Mouse (Mus musculus) liver, adult 2 months (tissue): ENCODE measurements around the gene Pde4d. TPM values are rescaled to one million over a fixed set of nuclear protein-coding genes. Genes with fewer than 3 reads are reported as not detected.

Experiments used
- DNase-seq: peaks from one replicate; pipeline ENCODE4 v3.0.0-alpha.2; 2011; ENCODE audit warnings: low read depth, low spot score; ENCODE audit errors: extremely low read depth
- H3K27ac ChIP-seq: fragments of 200-500 bp; replicated peaks from 2 replicates; pipeline ENCODE4 v1.5.1; 2012; ENCODE audit warnings: low read depth, mild to moderate bottlenecking, control low read depth, inconsistent platforms, low read length; ENCODE audit not compliant: insufficient read depth
- H3K27me3 ChIP-seq: fragments of 200-500 bp; 2 replicates; pipeline ENCODE4 v1.6.1; 2012; ENCODE audit warnings: mild to moderate bottlenecking, moderate library complexity, low read length, inconsistent platforms; ENCODE audit not compliant: control insufficient read depth, insufficient read depth
- H3K36me3 ChIP-seq: fragments of 200-500 bp; 2 replicates; pipeline ENCODE4 v1.6.1; 2012; ENCODE audit warnings: low read length, inconsistent platforms; ENCODE audit not compliant: control insufficient read depth, insufficient read depth
- H3K4me1 ChIP-seq: fragments of 200-500 bp; 2 replicates; pipeline ENCODE4 v1.6.1; 2011; ENCODE audit warnings: low read length; ENCODE audit not compliant: control insufficient read depth, insufficient read depth
- H3K4me3 ChIP-seq: fragments of 200-500 bp; 2 replicates; pipeline ENCODE4 v1.5.1; 2011; ENCODE audit warnings: low read depth, mild to moderate bottlenecking, control low read depth, low read length, moderate library complexity; ENCODE audit not compliant: insufficient read depth
- H3K79me2 ChIP-seq: fragments of 200-500 bp; 2 replicates; pipeline ENCODE4 v1.6.1; 2012; ENCODE audit warnings: inconsistent platforms, mild to moderate bottlenecking, low read length, moderate library complexity; ENCODE audit not compliant: control insufficient read depth, insufficient read depth
- H3K9ac ChIP-seq: fragments of 200-500 bp; 2 replicates; pipeline ENCODE4 v1.6.1; 2012; ENCODE audit warnings: low read depth, mild to moderate bottlenecking, control low read depth, inconsistent platforms, low read length
- CTCF ChIP-seq: fragments of 200-500 bp; IDR thresholded peaks from 2 replicates; pipeline ENCODE4 v1.5.1; 2011; ENCODE audit warnings: low read depth, low read length, control low read depth
- POLR2A ChIP-seq: fragments of 200-500 bp; IDR thresholded peaks from 2 replicates; pipeline ENCODE4 v1.6.1; 2011; ENCODE audit warnings: low read length, control low read depth; ENCODE audit not compliant: insufficient read depth; ENCODE audit errors: extremely low read depth
- WGBS: fragments of 180-500 bp; shearing (Covaris S2); methylation state at CpG from one replicate; pipeline ENCODE4 v1.1.7; 2018; 5-methylcytosine and 5-hydroxymethylcytosine counted together
- polyA plus RNA-seq: library from polyadenylated mRNA; depleted of rRNA; stranded (reverse); fragments of >200 nt; gene quantifications from 2 replicates; pipeline ENCODE4 v1.2.3, GENCODE M21; 2012
- total RNA-seq: library from RNA; depleted of rRNA; stranded (reverse); fragments of >200 nt; gene quantifications from 2 replicates; pipeline ENCODE4 v1.2.3, GENCODE M21; 2014

Pde4d gene
- total and polyA plus RNA-seq, 2 experiments = 2.3 to 13.6 TPM

DNA sequence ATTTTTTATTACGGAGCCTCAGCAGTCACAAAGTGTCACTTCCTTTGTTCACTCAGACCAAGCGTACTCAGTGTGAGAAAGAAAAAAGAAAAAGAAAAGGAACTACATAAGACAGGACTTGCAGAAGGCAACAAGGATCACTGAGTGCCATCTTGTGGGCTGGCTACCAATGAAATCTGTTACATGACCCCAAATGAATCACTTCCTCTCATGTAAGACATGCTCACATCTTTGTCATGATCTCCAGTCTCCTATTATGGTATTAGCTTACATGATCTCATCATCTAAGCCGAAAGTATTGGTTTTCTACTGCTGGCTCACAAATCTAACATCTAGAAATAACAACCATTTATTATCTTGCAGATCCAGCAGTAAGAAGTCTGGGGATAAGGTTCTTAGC lies 709.0 kb downstream of the Pde4d start:
- H3K27ac ChIP-seq = no peak overlapping the region
- no peak for TF ChIP-seq POLR2A
- no peak for TF ChIP-seq CTCF
- WGBS = 76% methylated on average over 3 of the region's 3 CpGs
- no peaks in the 10 kb centered on the region for H3K27me3 ChIP-seq
- no peak overlapping the region for H3K9ac ChIP-seq
- no peak for DNase-seq
- H3K36me3 ChIP-seq = no peaks in the 10 kb centered on the region
- H3K4me1 ChIP-seq = no peaks in the 10 kb centered on the region
- H3K4me3 ChIP-seq = no peak overlapping the region
- H3K79me2 ChIP-seq = no peaks in the 10 kb centered on the region

DNA sequence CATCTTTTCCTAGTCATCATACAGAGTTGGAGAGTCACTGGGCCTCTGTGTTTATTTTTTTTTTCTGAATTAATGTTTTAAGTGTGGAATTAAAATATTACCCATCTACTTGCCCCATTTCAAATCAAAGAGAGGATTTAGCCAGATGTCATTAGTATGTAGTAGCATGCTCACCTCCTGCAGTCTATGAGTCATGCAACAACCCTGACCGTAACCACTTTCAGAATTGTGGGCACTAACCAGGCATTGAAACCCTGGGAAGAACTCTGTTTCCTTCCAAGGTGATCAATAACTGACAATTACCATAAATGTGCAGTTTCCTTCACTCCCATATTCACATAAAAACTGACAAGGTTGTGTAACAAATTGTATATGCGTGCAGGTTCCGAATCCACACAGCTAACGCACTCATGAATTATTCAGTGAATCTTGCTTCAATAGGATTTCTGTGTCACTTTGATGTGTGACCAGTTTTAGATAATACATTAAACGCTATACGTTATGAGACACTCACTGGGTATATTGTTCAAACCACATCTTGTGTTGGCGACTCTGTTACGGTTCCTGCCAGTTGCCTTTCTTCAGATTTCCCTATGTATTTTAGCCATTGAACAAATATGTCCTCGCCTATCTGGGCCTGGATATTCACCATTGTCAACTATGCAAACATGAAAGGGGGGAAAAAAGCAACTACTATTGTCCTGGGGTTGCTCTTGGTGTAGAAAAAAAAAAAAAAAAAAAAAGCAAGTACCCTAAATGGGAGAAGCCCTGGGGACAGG lies 719.0 kb downstream of the Pde4d start:
- TF ChIP-seq POLR2A (no peak), CTCF (no peak)
- Histone ChIP-seq H3K27me3 (no peaks in the 10 kb centered on the region), H3K79me2 (no peaks in the 10 kb centered on the region), H3K4me1 (no peaks in the 10 kb centered on the region), H3K36me3 (no peaks in the 10 kb centered on the region), H3K9ac (no peak overlapping the region), H3K4me3 (no peak overlapping the region), H3K27ac (no peak overlapping the region)
- no peak for DNase-seq
- 87% methylated on average over 9 of the region's 9 CpGs for WGBS

DNA sequence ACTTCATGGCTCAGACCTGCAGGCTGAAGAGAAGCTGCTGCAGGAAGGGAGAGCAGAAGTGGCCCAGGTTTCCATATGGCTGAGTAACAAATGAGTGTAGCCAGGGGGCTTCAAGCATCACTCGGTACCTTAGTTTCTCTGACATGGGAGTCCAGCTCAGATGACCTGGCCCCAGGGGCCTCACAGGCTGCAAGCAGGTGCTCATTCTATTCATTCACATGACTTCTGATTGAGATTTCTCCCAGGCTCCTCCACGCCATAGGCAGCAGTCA lies 719.5 kb downstream of the Pde4d start:
- no peaks in the 10 kb centered on the region for H3K27me3 ChIP-seq
- no peaks in the 10 kb centered on the region for H3K79me2 ChIP-seq
- H3K4me1 ChIP-seq = no peaks in the 10 kb centered on the region
- WGBS = 87% methylated on average over 2 of the region's 2 CpGs
- DNase-seq = no peak
- H3K27ac ChIP-seq = no peak overlapping the region
- no peak overlapping the region for H3K4me3 ChIP-seq
- H3K9ac ChIP-seq = no peak overlapping the region
- no peak for TF ChIP-seq POLR2A
- no peak for TF ChIP-seq CTCF
- no peaks in the 10 kb centered on the region for H3K36me3 ChIP-seq

DNA sequence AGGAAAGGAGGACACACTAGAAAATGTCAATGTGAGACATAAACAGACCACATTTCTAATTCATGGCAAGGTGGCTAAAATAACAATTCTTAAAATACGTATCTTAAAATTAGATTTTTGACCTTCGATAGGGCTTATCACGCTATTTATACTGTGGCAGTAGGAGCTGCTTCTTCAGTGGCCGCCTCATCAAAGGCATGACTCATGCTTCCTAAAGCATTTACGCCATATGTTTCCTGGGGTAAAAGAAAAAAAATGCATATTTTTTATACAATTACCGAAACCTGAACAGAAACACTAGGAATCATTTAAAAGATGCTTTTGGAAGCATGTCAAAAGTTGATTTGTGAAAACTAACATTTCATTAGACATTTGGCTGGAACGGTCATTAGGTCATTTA lies 721.9 kb downstream of the Pde4d start:
- Histone ChIP-seq H3K4me3 (no peak overlapping the region), H3K36me3 (no peaks in the 10 kb centered on the region), H3K4me1 (no peaks in the 10 kb centered on the region), H3K27me3 (no peaks in the 10 kb centered on the region), H3K79me2 (no peaks in the 10 kb centered on the region), H3K9ac (no peak overlapping the region), H3K27ac (no peak overlapping the region)
- 74% methylated on average over 7 of the region's 7 CpGs for WGBS
- no peak for DNase-seq
- no peak for TF ChIP-seq POLR2A
- no peak for TF ChIP-seq CTCF

DNA sequence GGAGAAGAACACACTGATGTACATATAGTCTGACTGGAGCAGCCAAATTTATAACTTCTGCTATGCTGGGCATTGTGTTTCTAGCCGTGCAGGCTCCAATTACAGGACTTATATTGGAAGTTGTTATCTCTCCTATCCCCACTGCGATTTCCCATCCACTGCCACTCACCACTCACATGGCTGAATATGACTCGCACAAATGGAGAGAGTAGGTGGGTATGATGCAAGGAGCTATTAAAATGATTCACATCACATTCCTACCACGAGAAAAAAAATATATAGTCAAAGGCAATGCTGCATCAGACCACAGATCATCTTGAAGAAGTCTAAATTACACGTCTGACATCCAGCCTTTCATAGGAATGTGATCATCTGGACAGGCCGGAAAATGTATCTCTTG lies 725.5 kb downstream of the Pde4d start:
- H3K27ac ChIP-seq = no peak overlapping the region
- H3K79me2 ChIP-seq = no peaks in the 10 kb centered on the region
- no peak overlapping the region for H3K9ac ChIP-seq
- no peak overlapping the region for H3K4me3 ChIP-seq
- H3K36me3 ChIP-seq = no peaks in the 10 kb centered on the region
- no peaks in the 10 kb centered on the region for H3K27me3 ChIP-seq
- 79% methylated on average over 6 of the region's 6 CpGs for WGBS
- no peak for DNase-seq
- H3K4me1 ChIP-seq = no peaks in the 10 kb centered on the region
- no peak for TF ChIP-seq POLR2A
- no peak for TF ChIP-seq CTCF

DNA sequence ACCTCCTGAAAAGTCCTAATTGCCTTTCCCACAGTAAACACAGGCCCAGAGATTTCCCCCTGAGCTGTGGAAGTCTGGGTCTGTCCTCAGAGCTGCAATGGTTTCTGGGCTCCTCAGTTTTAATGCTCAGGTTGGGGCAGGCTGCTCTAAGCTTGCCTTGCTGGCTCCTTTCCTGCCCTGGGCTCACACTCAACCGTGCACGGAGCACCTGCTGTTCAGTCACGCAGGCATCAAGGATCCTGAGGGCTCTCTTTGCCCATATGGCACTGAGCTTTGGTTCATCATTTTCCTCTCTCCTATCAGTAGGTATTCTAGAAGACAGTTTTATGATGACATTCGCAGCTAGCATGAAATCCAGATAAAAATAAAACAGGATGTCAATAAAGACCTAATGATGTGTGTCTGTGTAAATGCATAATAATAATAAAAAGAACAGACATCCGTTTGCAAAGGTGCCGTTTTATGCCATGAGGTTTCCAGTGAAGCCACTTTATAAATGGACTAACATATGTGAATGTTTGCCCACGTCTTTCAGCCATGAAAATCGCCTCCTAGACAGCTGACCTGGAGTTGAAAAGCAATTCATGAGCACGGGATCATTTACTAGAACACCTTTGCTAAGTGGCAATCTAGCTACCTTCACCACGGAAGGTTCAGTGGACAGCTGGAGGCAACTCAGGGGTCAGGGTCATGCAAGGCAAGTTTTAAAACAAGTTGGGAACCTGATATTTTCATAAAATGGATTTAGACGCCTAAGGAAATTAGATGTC lies 726.3 kb downstream of the Pde4d start:
- Histone ChIP-seq H3K9ac (no peak overlapping the region), H3K79me2 (no peaks in the 10 kb centered on the region), H3K27ac (no peak overlapping the region), H3K4me3 (no peak overlapping the region), H3K4me1 (no peaks in the 10 kb centered on the region), H3K36me3 (no peaks in the 10 kb centered on the region), H3K27me3 (no peaks in the 10 kb centered on the region)
- 78% methylated on average over 11 of the region's 11 CpGs for WGBS
- no peak for DNase-seq
- TF ChIP-seq POLR2A (no peak), CTCF (no peak)
